Mouse (Mus musculus) olfactory bulb, adult 2 months (tissue): ENCODE measurements around the gene A430078G23Rik. TPM values are rescaled to one million over a fixed set of nuclear protein-coding genes. Genes with fewer than 3 reads are reported as not detected.

Source experiments
- H3K27ac ChIP-seq: fragments of 200-500 bp; 2 replicates; pipeline ENCODE4 v1.5.1; 2012; ENCODE audit warnings: low read depth, low read length; ENCODE audit not compliant: insufficient read depth
- H3K4me1 ChIP-seq: fragments of 200-500 bp; 2 replicates; pipeline ENCODE4 v1.6.1; 2012; ENCODE audit warnings: low read length; ENCODE audit not compliant: control insufficient read depth, insufficient read depth
- H3K4me3 ChIP-seq: fragments of 200-500 bp; 2 replicates; pipeline ENCODE4 v1.5.1; 2012; ENCODE audit warnings: mild to moderate bottlenecking, low read depth, low read length, moderate library complexity; ENCODE audit not compliant: insufficient read depth
- CTCF ChIP-seq: fragments of 200-500 bp; IDR thresholded peaks from 2 replicates; pipeline ENCODE4 v1.5.1; 2012; ENCODE audit warnings: low read depth, mild to moderate bottlenecking, low read length, moderate library complexity; ENCODE audit not compliant: insufficient read depth
- POLR2A ChIP-seq: fragments of 200-500 bp; IDR thresholded peaks from 2 replicates; pipeline ENCODE4 v1.6.1; 2012; ENCODE audit warnings: mild to moderate bottlenecking, low read depth, low read length, moderate library complexity; ENCODE audit not compliant: insufficient read depth
- WGBS: fragments of 180-500 bp; shearing (Covaris S2); methylation state at CpG from one replicate; pipeline ENCODE4 v1.1.7; 2018; 5-methylcytosine and 5-hydroxymethylcytosine counted together
- polyA plus RNA-seq: library from polyadenylated mRNA; stranded (reverse); fragments of >200 nt; gene quantifications from 2 replicates; pipeline ENCODE4 v1.2.4, GENCODE M21; 2012; ENCODE audit warnings: low replicate concordance; ENCODE audit not compliant: missing spikeins, insufficient read depth, insufficient read length

The A430078G23Rik gene
- polyA plus RNA-seq, 1 experiment = not detected

- H3K27ac ChIP-seq = no peak overlapping the region
- TF ChIP-seq POLR2A (no peak), CTCF (no peak)
- H3K4me1 ChIP-seq = peaks cover 8% of the 10 kb centered on the region; the same call in 1 of the 2 replicates
- no peak overlapping the region for H3K4me3 ChIP-seq
- WGBS = 88% methylated on average over 6 of the region's 6 CpGs
Measured at GRCm38 (mm10) chr8:3415661-3416060, 62.4 kb downstream of the A430078G23Rik start.

- Histone ChIP-seq H3K4me1 (peaks cover 8% of the 10 kb centered on the region; the same call in 1 of the 2 replicates), H3K4me3 (no peak overlapping the region), H3K27ac (no peak overlapping the region)
- no peak for TF ChIP-seq CTCF
- no peak for TF ChIP-seq POLR2A
- 63% methylated on average over 4 of the region's 4 CpGs for WGBS
Measured at GRCm38 (mm10) chr8:3416846-3417245, 63.6 kb downstream of the A430078G23Rik start.

GRCm38 (mm10) chr8:3417455-3417854, 64.2 kb downstream of the A430078G23Rik start:
- no peak overlapping the region for H3K27ac ChIP-seq
- no peak overlapping the region for H3K4me3 ChIP-seq
- no peak for TF ChIP-seq CTCF
- peaks cover 8% of the 10 kb centered on the region; the same call in 1 of the 2 replicates for H3K4me1 ChIP-seq
- 42% methylated on average over 8 of the region's 8 CpGs for WGBS

GRCm38 (mm10) chr8:3418101-3418500, 64.9 kb downstream of the A430078G23Rik start:
- H3K4me3 ChIP-seq = no peak overlapping the region
- TF ChIP-seq POLR2A (no peak), CTCF (no peak)
- WGBS = 96% methylated on average over 1 of the region's 1 CpGs
- peaks cover 8% of the 10 kb centered on the region; the same call in 1 of the 2 replicates for H3K4me1 ChIP-seq
- no peak overlapping the region for H3K27ac ChIP-seq

GRCm38 (mm10) chr8:3420105-3420706, 67.0 kb downstream of the A430078G23Rik start:
- WGBS = 87% methylated on average over 10 of the region's 10 CpGs
- H3K4me3 ChIP-seq = no peak overlapping the region
- H3K4me1 ChIP-seq = peaks cover 5% of the 10 kb centered on the region; the same call in 1 of the 2 replicates
- no peak overlapping the region for H3K27ac ChIP-seq
- TF ChIP-seq POLR2A = no peak
- no peak for TF ChIP-seq CTCF

GRCm38 (mm10) chr8:3421507-3421906, 68.3 kb downstream of the A430078G23Rik start:
- no peak for TF ChIP-seq CTCF
- TF ChIP-seq POLR2A = no peak
- 95% methylated on average over 5 of the region's 5 CpGs for WGBS
- Histone ChIP-seq H3K4me1 (peaks cover 3% of the 10 kb centered on the region; the same call in 1 of the 2 replicates), H3K4me3 (no peak overlapping the region), H3K27ac (no peak overlapping the region)

- 92% methylated on average over 5 of the region's 5 CpGs for WGBS
- TF ChIP-seq POLR2A (no peak), CTCF (no peak)
- H3K4me1 ChIP-seq = peaks cover 5% of the 10 kb centered on the region; the same call in 1 of the 2 replicates
- H3K27ac ChIP-seq = no peak overlapping the region
- no peak overlapping the region for H3K4me3 ChIP-seq
Measured at GRCm38 (mm10) chr8:3425217-3425616, 72.0 kb downstream of the A430078G23Rik start.

- Histone ChIP-seq H3K27ac (no peak overlapping the region), H3K4me3 (no peak overlapping the region), H3K4me1 (peaks cover 5% of the 10 kb centered on the region; the same call in 1 of the 2 replicates)
- 79% methylated on average over 3 of the region's 3 CpGs for WGBS
- no peak for TF ChIP-seq POLR2A
- no peak for TF ChIP-seq CTCF
Measured at GRCm38 (mm10) chr8:3426211-3426610, 73.0 kb downstream of the A430078G23Rik start.

- H3K4me1 ChIP-seq = peaks cover 5% of the 10 kb centered on the region; the same call in 1 of the 2 replicates
- no peak for TF ChIP-seq POLR2A
- TF ChIP-seq CTCF = no peak
- H3K4me3 ChIP-seq = no peak overlapping the region
- WGBS = 85% methylated on average over 2 of the region's 2 CpGs
- H3K27ac ChIP-seq = no peak overlapping the region
Measured at GRCm38 (mm10) chr8:3428426-3428825, 75.2 kb downstream of the A430078G23Rik start.

GRCm38 (mm10) chr8:3429966-3430365, 76.8 kb downstream of the A430078G23Rik start:
- TF ChIP-seq CTCF (no peak), POLR2A (no peak)
- no peak overlapping the region for H3K27ac ChIP-seq
- peaks cover 5% of the 10 kb centered on the region; the same call in 1 of the 2 replicates for H3K4me1 ChIP-seq
- H3K4me3 ChIP-seq = no peak overlapping the region
- 58% methylated on average over 2 of the region's 2 CpGs for WGBS
